Mouse (Mus musculus) left cerebral cortex, postnatal 4 days (tissue): Measurements from ENCODE around the gene Colq. TPM values are rescaled to one million over a fixed set of nuclear protein-coding genes. Genes with fewer than 3 reads are reported as not detected.

ENCODE experiments used
- total RNA-seq, 2 experiments: library from RNA; stranded (reverse); gene quantifications; 2 replicates each; pipeline ENCODE4 v1.2.3; 2021

Gene Colq
- total RNA-seq, 2 experiments from 2014 or later, result 0.16 to 0.18 TPM

Other genes with a start within 250 kb of the Colq start
- 100 to 1,000 TPM; 140 to 147 TPM for gene Sh3bp5, start 155.3 kb downstream of the Colq start, total RNA-seq
- gene Eaf1, start 96.9 kb downstream of the Colq start, total RNA-seq, result 10 to 100 TPM; 14.5 to 15.5 TPM
- 10 to 100 TPM; 31.8 to 33.9 TPM for gene Mettl6, start 96.3 kb downstream of the Colq start, total RNA-seq
- gene Gm49387, start 49.5 kb upstream of the Colq start, total RNA-seq, result not detected
- gene Btd, start 49.7 kb upstream of the Colq start, total RNA-seq, result 1 to 10 TPM; 9.5 to 10.0 TPM
- gene Hacl1, start 49.9 kb upstream of the Colq start, total RNA-seq, result 1 to 10 TPM; 4.9 to 6.0 TPM
- gene Ankrd28, start 239.3 kb upstream of the Colq start, total RNA-seq, result 10 to 100 TPM; 57.5 to 60.8 TPM